ENCODE assay signal across 8 mouse cellular contexts in the genomic region with DNA sequence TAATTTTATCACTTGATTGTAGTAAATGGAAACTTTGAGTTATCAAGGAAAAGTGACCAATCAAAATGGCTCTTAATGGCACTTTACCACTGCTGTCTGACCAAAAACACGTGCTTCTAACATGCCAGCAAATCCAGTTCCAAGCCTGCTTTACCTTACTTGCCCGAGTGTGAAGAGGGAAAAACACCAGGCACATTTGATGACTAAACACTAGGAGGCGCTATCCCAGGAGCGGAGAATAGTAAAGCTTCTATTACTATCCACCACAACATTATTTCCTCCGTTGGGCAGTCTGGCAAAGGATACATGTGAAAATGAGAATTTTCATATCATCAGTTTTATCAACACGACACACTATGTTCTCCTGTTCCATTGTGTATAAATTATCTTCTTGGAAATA.
DNase-seq lines count a peak whose midpoint lies in the region; ATAC-seq and TF ChIP-seq lines count a peak whose summit lies in the region.

No protein-coding gene starts in this region.

- no peak overlapping the region for H3K4me3 ChIP-seq in heart, adult 2 months
- H3K4me3 ChIP-seq in lung, embryonic 16.5 days (ENCODE audit: low read length): no peak overlapping the region

- TF ChIP-seq EP300 in heart, adult 2 months (IDR thresholded peaks at IDR 0.05; ENCODE audit: insufficient read depth, low read depth, low read length): no peak

- intact Hi-C loops in heart, adult 2 months (cut with DNase I): no loop called here

- peak; percentile 43 for TF ChIP-seq CTCF in heart, adult 2 months (IDR thresholded peaks at IDR 0.05)

- WGBS in heart, adult 2 months: 40% methylated on average over 6 of the region's 6 CpGs
- WGBS in lung, embryonic 16.5 days: 30% methylated on average over 6 of the region's 6 CpGs

- H3K4me2 ChIP-seq in lung, embryonic 16.5 days (ENCODE audit: low read depth, low read length): peak overlapping the region; percentile 16; the same call in 1 of the 2 replicates

- no peaks in the 10 kb centered on the region for H3K9me3 ChIP-seq in lung, embryonic 16.5 days (ENCODE audit: control insufficient read depth, low read length)

- TF ChIP-seq POLR2A in heart, adult 2 months (IDR thresholded peaks at IDR 0.05; ENCODE audit: insufficient read depth, low read depth, low read length): no peak

- no peaks in the 10 kb centered on the region for H3K79me2 ChIP-seq in heart, adult 2 months (replicated peaks; ENCODE audit: control insufficient read depth, insufficient read depth, low read length)

- DNase-seq in heart, adult 2 months: no peak
- DNase-seq in heart, adult 9 months (ENCODE audit: low spot score in 2 of 2): no peak
- no peak for DNase-seq in lung, adult 18-20 months
- DNase-seq in adrenal gland, postnatal 14 days: peak; percentile 19
- DNase-seq in mesoderm, embryonic 11.5 days (ENCODE audit: low read depth, low spot score): peak; percentile 20
- no peak for DNase-seq in ovary, postnatal 10 days (ENCODE audit: low spot score)
- no peak for DNase-seq in c-Kit-positive CD71-positive TER-119-positive erythroid progenitor cells, embryonic 14.5 days (ENCODE audit: low spot score)

- H3K27ac ChIP-seq in heart, adult 2 months: no peak overlapping the region
- no peak overlapping the region for H3K27ac ChIP-seq in lung, embryonic 16.5 days (ENCODE audit: low read length)

- no peaks in the 10 kb centered on the region for H3K27me3 ChIP-seq in heart, adult 2 months (ENCODE audit: control insufficient read depth, insufficient read depth, low read length)
- H3K27me3 ChIP-seq in lung, embryonic 16.5 days (ENCODE audit: control insufficient read depth, insufficient read depth, low read depth, low read length): no peaks in the 10 kb centered on the region

- no peaks in the 10 kb centered on the region for H3K4me1 ChIP-seq in heart, adult 2 months (ENCODE audit: control insufficient read depth, insufficient read depth, low read length)
- no peaks in the 10 kb centered on the region for H3K4me1 ChIP-seq in lung, embryonic 16.5 days (replicated peaks; ENCODE audit: control insufficient read depth, insufficient read depth, low read length)

- H3K9ac ChIP-seq in heart, adult 2 months (ENCODE audit: low read depth, low read length): no peak overlapping the region
- no peak overlapping the region for H3K9ac ChIP-seq in lung, embryonic 16.5 days (ENCODE audit: low read length)

- no peak for ATAC-seq in lung, embryonic 16.5 days (ENCODE audit: low read depth)

- no peaks in the 10 kb centered on the region for H3K36me3 ChIP-seq in heart, adult 2 months (ENCODE audit: control insufficient read depth, insufficient read depth, low read length)
- no peaks in the 10 kb centered on the region for H3K36me3 ChIP-seq in lung, embryonic 16.5 days (ENCODE audit: control insufficient read depth, insufficient read depth, low read length)

Comparison
In these comparisons a context has a peak if more than half of its experiments do, and no peak if none do; other contexts are left out.
1. DNase-seq: peak in adrenal gland, postnatal 14 days (single experiment) and mesoderm, embryonic 11.5 days (single experiment); none in heart, adult 2 months (0 of 2), heart, adult 9 months (0 of 2), lung, adult 18-20 months (0 of 2), ovary, postnatal 10 days (single experiment) and c-Kit-positive CD71-positive TER-119-positive erythroid progenitor cells, embryonic 14.5 days (single experiment).